Mouse (Mus musculus) ES-E14 (cell line): ENCODE data around the gene B3galt1.

Experiments
- HCFC1 ChIP-seq: IDR thresholded peaks from 2 replicates; pipeline ENCODE4 v1.6.1; 2012; ENCODE audit warnings: low read length, inconsistent platforms, borderline replicate concordance; ENCODE audit not compliant: insufficient read depth
- MAFK ChIP-seq: IDR thresholded peaks from 2 replicates; pipeline ENCODE4 v1.6.1; 2014; ENCODE audit warnings: mild to moderate bottlenecking, low read depth, low read length, inconsistent platforms; ENCODE audit not compliant: insufficient read depth

GRCm38 (mm10) chr2:67535347-67535746, 30.3 kb upstream of the B3galt1 start:
- TF ChIP-seq MAFK: no peak
- TF ChIP-seq HCFC1: no peak
